Mouse (Mus musculus) kidney, postnatal 14 days (tissue): ENCODE measurements around the gene Pptc7.

Experiments used
- DNase-seq: peaks from one replicate; pipeline ENCODE4 v3.0.0; 2022; ENCODE audit warnings: mixed read lengths

Pptc7 gene

DNA sequence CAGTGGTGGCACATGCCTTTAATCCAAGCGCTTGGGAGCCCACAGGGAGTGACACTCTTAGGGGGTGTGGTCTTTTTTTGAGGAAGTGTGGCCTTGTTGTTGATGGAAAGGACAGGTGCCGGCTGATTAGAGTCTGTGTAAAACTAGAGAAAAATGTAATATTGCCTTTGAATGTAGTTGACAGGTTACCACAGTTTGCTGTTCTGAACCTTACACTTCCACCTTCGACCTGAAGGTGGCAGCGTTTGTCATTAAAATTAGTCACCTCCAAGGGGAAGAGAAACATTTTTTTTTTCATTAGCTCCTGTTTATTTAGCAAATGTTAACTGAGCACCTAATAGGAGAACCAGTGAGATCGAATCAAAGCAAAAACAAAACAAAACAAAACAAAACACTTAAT is 16.3 kb upstream of the Pptc7 start:
- DNase-seq, result peak; percentile 83

DNA sequence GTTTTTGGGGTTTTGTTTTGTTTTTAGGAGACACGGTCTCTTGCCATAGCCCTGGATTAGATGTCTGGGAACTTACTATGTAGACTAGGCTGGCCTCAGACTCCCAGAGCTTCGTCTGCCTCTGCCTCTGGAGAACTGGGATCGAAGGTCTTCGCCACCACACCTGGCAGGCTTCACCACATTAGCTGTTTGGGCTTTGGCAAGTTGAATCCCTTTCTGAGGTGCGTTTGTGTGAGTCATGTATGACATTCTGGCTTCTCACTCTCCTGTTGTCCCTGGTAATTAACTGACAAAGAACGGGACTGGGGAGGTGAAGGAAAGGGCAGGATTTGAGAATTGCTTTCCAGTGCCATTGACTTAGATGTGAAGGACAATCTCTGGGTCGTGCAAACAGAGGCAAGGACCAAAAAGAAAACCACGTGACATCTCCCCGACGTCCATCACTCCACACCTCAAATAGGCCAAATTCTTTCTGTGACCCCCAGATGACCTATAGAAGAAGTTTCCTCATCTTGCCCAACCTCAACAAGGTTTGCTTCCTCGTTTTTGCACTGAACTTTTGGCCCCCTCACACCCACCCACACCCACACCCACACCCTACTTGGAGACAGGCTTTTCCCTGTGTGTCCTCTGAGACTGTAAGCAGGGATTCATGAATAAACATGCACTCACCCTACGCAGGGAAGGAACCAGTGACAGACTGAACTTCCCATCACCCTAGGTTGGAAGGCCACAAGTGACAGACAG is 15.1 kb upstream of the Pptc7 start:
- DNase-seq, result no peak

DNA sequence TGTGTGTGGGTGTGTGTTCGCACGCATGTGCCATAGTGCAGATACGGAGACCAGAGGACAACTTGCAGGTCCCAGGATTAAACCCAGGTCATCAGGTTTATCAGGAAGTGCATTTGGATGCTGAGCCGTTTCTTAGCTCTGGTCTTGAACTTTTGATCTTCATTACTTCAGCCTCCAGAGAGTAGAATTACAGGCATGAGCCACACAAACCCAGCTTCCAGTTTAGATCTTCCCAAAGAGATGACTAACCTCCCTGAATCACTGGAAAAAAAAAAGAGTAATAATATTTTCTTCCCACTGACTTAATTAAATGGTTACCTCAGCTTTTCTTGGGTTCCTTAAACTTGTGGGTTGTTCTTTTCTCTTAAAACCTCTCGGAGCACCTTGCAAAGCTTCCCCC is 11.3 kb upstream of the Pptc7 start:
- no peak for DNase-seq

DNA sequence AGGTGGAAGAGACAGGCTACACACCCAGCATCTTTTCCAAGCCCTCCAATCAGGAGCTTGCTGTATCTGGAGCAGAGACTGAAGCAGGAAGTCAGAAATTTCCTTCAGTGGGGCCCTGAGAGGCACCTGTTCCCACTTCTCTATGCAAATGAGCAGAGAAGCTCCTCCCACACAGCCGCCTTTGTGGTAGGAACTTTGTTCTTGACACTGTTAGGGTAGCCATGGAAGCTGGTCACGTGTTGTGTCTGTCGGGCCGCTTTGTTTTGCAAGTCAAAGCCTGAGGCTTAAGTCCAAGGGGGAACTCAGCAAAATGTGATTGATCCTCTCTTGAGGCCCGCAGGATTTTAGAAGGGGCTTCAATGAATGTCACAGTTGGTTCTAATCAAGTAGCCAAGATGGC is 9.4 kb upstream of the Pptc7 start:
- peak; percentile 65 for DNase-seq

DNA sequence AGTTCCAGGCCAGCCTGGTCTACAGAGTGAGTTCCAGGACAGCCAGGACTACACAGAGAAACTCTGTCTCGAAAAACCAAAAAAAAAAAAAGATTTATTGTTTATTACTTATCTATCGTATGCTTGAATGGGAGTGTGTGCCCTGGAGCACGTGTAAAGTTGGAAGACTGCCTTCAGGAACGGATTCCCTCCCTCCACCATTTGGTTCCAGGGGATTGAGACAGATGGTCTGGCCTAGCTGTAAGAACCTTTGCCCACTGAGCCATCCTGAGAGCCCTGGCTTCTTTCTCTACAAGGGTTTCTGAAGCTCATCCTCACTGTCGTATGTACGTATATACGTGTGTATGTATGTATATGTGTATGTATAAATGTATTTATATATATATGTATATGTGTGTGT is 5.2 kb upstream of the Pptc7 start:
- no peak for DNase-seq

DNA sequence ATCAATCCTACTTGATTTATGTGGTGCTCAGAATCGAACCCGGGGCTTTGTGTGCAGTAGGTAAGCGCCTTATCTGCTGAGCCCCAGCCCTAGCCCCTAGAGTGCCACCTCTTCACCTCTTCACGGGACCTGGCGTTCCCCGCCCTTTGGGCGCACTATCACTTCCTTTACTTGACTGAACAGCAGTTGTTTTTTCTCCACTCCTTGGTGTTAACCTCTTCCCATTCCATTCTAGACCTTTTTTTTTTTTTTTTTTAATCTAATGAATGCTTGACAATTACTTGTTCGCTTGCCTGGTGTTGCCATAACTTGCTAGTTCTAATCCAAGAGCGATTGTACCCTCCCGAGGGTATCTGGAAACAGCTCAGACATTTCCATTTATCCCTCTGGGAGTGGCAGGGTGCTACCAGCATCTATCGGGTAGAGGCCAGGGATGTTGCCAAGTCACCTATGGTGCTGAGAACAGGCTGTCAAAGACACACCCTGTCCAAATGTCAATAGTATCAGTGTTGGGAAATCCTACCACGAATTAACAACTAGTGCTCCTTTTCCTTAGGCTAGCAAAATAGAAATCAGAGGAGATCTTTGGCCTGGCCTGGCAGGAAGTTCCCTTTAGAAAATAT is 4.3 kb upstream of the Pptc7 start:
- no peak for DNase-seq

DNA sequence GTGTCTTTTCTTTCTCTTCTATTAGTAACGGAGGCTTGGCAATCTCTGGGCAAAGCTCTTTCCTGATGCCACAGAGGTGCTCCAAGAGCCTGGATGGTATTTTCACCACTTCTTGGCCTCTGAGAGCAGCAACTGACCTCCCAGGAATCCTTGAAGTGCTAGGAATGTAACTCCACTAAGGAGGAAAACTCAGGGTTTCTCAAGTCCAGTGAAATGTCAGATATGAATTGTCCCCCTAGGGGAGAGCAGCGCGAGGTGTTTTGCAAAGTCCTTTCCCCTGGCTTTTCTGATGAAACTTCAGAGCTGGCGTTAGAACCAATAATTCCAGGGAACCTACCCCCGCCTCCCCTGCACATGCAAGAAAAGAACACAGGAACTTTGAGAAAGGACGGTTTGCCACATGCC is 3.7 kb upstream of the Pptc7 start:
- no peak for DNase-seq

DNA sequence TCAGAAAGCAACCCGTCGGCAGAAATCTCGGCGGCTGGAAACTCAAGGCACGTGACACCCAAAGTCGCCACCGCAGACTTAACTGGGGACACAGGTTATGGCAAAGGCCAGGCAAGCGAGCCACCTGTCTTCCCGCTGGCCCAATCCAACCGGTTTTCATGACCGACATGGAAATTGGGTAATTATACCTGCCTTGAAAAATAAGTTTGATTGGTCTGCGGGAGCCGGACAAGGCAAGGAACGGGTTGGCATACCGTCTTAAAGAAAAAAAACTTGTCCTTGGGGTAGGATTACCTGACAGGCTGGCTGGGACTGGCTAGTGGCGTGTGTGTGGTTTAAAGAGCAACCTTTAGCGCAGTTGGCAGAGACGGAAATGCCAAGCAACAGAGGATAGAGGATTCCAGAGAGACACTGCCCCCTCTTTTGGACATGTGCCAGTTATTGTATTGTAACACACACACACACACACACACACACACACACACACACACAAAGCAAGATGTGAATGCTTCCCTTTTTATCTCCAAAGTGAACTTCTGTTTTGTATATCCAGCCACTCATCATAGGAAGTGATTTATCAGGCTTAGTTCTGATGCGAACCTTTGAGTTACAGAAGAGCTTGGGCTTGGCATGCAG is 3.2 kb upstream of the Pptc7 start:
- peak; percentile 73 for DNase-seq

DNA sequence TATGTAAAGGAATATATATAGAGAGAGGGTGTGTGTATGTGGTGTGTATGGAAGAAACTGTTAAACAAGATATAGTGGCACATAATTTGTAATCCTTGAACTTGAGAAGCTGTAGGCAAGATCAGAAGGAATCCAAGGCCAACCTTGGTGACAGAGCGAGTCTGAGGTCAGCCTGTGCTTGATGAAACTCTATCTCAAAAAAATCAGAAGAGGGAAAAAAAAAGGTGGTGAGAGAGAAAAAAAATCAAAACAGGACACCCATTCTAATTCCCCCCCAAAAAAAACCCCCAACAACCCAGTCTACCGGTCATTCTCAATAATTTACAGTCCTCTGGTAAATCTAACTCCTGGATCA is 360 bp upstream of the Pptc7 start:
- DNase-seq, result no peak

DNA sequence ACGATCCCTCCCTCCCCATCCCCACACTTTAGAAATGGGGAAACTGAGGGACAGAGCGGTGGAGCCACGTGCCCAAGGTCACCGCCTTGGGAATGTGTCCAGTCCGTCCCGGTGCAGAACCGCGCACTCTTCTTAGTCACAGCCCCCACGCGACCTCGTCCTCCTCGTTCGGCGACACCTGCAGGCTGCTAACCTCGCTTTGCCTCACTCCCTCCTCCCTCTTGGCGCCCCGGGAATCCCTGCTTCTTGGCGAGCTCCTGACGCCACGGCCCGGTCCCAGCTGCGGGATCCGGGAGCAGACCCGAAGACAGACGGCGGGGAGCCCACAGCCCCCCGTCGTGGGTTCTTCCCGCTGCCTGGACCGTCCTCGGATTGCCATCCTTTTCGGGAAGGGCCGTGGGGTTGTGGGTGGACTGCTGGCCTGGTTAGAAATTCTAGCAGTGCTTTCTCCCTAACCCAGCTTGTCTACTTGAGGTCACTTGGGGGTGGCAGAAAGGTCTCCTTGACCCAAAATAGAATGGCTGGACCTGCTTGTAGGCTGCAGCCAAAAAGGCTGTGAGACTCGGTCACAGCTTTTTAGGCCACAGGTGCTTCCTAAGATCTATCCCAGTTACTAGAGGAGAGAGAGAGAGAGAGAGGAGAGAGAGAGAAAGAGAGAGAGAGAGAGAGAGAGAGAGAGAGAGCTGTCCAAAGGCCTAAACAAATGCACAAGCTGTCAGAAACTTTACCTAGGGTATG is 1.0 kb downstream of the Pptc7 start:
- peak; percentile 66 for DNase-seq

DNA sequence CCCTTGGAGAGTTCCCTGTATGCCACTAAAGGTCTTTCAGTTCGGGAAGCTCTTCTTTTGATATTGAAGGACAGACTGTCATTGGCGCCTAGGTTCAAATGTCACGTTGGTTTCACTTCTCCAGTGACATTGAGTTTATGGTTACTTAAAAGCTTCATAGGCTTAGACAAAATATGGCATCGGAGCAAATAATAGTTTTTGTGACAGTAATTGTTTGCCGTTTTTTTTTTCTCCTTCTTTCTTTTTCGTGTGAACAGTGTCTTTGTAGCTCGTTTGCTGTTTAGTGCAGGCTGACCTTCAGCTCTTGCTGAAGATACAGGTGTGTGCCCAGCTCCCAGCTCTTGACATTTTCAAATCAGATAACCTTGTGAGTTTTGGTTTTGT is 1.6 kb downstream of the Pptc7 start:
- no peak for DNase-seq

DNA sequence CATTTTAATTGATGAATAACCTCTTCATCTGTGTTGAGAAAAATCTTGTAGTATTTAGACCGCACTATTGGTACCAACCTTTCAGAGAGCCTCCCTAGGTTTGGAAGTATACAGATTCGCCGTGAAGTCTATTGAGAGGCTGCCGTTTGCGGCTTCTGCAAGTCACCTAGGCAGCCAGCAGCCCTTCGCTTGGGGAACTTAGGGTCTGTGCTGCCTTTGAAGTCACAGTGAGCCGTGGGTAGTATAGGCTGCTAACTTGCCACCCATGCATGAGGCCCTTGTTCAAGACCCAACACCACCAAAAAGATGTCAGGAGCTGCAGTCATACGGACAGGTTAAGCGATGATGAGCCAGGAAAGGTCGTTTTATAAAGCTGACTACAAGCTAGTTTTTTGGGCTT is 2.0 kb downstream of the Pptc7 start:
- no peak for DNase-seq

DNA sequence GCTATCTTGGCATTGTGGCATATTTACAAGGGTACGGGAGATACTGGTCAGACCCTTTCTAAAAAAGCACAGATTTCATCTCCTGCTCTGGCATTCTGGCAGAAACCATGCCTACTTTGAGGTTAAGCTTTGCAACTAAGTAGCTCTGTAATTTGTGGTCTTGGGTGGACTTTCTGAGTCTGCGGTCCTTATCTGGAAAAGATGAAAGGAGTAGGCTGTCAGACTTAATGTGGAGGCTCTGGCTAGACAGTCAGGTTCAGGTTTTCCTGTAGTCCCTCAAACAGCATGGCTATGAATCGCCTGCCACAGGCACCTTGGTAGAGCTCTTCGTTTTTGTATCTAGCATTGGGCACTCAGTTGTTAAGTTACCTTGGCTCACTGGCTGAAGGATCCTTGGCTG is 2.9 kb downstream of the Pptc7 start:
- DNase-seq, result no peak

DNA sequence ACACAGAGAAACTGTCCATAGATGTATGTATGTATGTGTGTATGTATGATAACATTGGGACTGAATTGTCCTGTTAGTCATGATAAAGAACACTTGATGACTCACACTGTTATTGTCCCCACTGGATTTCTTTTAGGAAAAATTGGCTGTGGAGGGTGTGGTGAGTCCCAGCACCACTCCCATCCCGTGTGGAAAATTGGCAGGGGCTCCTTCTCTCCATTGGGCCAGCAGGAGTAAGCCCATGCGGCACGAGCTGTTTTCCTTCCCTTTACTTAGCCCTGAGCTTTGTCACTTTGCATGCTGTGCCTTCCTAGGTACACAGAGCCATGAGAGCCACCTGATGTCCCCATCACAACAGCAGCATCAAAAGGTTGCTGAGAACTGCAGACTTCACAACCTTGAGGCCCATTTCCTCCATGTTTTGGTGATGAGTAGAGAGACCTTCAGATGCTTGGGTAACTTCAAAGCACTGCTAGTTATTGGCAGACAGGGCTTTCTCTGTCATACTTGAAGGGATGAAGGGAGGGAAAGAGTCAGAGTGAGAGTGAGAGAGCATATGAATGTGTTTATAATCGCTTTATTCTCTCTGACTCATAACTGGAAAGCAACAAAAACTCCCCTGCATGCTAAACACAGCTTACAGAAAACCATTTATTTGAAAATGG is 4.1 kb downstream of the Pptc7 start:
- no peak for DNase-seq

DNA sequence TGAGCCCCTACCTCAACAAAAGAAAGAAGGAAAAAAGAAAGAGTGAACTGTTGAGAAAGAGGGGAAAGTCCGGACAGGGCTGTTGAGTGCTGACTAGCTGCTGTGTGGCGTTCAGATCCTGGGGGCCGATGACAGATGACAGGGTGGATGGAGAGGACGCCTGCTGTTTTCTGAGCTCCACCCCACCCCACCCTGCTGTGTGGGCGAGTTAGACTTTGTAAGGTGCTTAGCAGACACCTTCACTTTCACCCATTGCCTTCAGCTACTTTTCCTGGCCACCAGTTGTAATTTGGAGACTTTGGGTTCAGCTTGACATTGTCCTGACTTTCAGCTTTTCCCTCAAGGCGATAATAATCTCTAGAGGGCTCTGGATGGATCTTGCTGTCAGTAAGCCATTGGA is 7.0 kb downstream of the Pptc7 start:
- no peak for DNase-seq

DNA sequence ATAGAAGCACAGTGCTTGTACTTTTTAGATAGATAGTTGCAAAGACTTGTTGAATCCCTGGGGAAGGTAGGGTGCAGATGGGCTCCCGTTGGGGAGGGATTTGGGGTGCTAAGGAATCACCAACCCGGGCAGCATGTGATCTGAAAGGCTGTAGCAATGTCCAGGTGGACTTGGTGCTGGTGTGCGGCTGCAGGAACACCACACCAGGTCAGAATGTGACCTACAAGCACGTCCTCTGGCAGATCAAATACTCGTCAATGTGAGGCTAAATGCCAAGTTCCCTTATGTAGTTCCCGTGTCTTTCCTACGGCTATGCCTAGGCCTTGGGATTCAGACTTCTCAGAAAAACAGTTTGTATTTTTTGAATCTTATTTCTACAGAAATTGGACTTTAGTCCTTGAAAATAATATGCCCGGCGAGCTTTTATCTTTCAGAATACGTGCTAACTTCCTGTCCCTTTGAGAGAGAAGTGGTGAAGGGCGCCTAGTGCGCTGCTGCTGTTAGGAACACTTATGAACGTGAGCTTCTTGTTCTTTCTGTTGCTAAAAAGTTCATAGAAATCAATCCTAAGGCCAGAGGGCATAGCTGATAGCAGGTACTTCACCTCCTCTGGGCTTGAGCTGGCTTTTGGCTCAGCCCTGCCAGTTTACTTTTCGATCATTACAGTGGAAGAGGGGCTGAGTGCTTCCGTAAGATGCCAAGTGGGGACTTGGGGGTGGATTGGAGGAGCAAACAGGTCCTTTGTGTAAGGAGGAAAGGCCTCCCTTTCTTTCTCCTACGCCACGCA is 7.6 kb downstream of the Pptc7 start:
- DNase-seq, result no peak

DNA sequence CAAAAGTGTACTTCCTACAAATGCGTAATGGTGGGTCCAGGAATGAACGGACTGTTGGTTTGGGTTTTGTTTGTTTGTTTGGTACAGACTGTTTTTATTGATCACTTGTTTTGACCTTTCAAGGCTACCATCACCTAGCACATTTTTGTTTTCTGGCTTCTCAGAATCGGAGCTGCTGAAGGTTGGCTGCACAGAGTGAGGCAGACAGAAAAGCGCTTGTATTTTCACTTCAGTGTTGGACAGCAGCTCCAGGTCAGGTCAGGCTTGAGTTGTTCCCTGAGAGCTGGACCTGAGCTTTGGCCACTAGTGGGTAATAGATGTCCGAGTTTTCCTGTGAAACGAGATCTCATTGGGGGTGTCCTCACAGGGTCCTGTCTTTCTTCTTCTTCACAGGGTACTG is 9.0 kb downstream of the Pptc7 start:
- no peak for DNase-seq

DNA sequence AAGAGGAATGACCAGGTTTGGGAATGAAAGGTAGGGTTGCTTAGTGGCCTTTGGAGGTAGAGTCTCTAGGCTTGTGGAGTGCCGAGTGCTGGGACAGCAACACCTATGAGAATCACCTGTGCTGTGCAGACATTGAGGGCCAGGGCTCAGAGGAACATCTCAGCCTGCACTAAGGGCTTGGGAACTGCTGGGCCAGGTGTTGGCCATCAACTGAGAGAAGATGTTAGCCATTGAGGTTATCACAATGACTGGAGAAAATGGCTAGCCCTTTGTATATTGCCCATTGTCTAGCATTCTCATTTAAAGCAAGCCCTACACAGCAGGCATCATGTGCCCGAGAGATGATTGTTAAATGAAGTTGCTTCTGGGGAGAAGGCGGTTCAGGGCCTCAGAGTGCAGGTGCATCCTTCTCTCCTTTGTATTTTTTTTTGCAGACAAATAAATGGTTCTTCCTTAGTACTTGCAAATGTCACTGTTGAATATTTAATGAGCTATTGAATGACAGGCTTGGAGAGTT is 10.1 kb downstream of the Pptc7 start:
- no peak for DNase-seq

DNA sequence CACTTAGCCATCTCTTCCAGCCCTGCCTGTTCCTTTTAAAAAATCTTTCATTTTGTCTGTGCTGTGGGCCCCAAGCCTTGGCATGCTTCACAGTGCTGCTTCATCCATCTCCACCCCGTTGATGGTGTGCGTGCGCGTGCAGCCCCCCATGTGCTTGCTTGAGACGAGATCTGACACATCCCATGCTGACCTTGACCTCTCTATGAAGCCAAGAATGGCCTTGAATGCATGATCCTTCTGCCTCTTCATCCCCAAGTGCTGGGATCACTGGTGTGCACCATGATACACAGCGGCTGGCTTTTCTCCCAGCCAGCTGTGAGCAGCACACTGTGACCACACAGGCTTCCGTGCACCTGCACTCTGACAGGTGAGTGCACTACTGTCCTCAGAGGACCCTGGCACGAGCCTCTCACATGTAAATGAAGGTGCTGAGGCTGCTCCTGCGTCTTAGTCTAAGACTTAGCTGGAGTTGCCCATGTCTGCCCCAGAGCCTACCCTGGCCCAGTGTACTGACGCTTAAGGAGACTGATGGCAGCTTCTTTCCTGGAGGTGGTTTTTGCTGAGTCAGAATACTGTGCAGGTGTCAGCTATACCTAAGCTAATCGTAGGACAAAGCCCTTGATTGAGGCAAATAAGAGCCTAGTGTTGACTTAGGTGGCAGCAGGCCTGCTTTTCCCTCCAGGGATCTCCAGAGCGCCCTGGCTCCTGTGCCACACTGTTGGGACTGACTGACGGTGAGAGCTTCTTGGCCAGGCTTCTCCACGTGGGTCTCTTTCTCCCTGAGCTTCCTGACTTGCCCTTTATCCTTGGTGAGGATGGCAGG is 11.2 kb downstream of the Pptc7 start:
- DNase-seq, result no peak

DNA sequence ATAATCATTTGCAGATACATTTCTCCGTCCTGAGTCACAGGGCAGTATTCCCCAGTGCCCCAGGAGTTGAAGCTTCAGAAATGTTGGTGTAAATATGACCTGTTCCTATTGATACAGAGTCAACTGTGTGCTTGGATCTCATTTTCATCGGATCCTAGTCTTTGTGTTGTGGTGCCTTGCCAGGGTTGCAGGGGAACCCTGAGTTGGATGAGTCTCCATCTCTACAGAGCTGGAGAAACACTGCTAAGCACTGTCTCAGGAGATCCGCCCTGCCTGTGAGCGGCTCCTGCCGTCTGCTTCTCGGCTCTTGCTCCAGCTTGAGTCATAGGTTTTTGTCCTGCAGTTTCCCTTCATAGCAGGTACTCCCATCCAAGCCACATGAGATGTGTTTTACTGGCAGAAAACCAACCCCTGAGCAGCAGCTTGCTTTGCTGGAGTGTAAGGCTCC is 15.9 kb downstream of the Pptc7 start:
- DNase-seq, result no peak
